Comparison of ENCODE assay signal across 11 mouse cellular contexts in the genomic region with DNA sequence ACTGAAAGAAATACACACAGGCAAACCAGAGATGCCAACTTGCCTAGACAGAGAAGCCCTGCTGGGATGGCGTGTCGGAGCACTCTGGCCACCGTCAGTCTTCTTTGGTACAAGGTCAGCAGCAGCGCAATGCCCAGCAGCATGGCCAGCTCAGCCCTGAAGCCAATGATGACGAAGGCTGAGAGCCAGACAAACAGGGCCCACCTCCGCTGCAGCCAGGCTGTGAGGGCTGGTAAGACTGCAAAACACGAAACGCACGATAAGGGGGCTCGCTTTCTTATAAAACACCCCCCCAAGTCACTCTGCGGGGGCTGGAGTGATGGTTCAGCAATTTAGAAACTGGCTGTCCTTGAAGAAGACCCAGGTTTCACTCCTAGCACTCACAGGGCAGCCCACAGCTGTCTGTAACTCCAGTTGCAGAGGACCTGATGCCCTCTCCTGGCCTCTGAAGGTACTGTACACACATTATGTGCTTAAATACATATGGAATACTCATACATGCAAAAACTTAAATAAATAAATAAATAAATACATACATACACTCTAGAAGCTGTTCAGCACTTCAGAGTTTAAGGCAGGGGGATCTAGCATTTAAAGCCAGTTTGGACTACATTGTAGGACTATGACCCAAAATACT. TPM values are rescaled to one million over a fixed set of nuclear protein-coding genes. Genes with fewer than 3 reads are reported as not detected.
A peak's percentile ranks its signal among the peaks of the same experiment; 100 is the strongest.
DNase-seq lines count a peak whose midpoint lies in the region; ATAC-seq and TF ChIP-seq lines count a peak whose summit lies in the region.
"Had no signal": no experiment of that assay in that cellular context is flagged by ENCODE, and none has a peak within 500 bp of the region (broad histone marks: within the 10 kb centered on the region; RNA-seq: fewer than 3 reads in every experiment).

No protein-coding gene starts in this region.

- peak; percentile 44 for DNase-seq in CD4-positive, CD25-positive, alpha-beta regulatory T cell, adult 2 months (ENCODE audit: low read depth, low spot score)
- DNase-seq in midbrain, postnatal 0 days (ENCODE audit: low spot score) = no peak
- no peak for DNase-seq in liver, postnatal 0 days
- DNase-seq in cerebellum, adult 8-10 months = no peak
- DNase-seq: lung, postnatal 4 days had no signal

- H3K4me1 ChIP-seq in intestine, postnatal 0 days (replicated peaks; ENCODE audit: control insufficient read depth, insufficient read depth, low read length) = no peaks in the 10 kb centered on the region
- H3K4me1 ChIP-seq in intestine, embryonic 16.5 days (ENCODE audit: control insufficient read depth, insufficient read depth, low read length) = peaks cover 4% of the 10 kb centered on the region
- no peaks in the 10 kb centered on the region for H3K4me1 ChIP-seq in midbrain, postnatal 0 days (ENCODE audit: insufficient read depth, low read length)
- H3K4me1 ChIP-seq in midbrain, embryonic 16.5 days (ENCODE audit: control insufficient read depth, insufficient read depth, low read length) = peaks cover 5% of the 10 kb centered on the region
- peaks cover 6% of the 10 kb centered on the region for H3K4me1 ChIP-seq in liver, postnatal 0 days (ENCODE audit: insufficient read depth)

- H3K4me3 ChIP-seq in intestine, postnatal 0 days (ENCODE audit: low read depth, low read length) = no peak overlapping the region
- H3K4me3 ChIP-seq in intestine, embryonic 16.5 days (ENCODE audit: low read length) = no peak overlapping the region
- H3K4me3 ChIP-seq in midbrain, postnatal 0 days (ENCODE audit: low read depth, low read length) = no peak overlapping the region
- H3K4me3 ChIP-seq in midbrain, embryonic 16.5 days (ENCODE audit: low read depth, low read length) = no peak overlapping the region
- H3K4me3 ChIP-seq in liver, postnatal 0 days (ENCODE audit: low read depth, low read length) = no peak overlapping the region
- H3K4me3 ChIP-seq: embryonic facial prominence, embryonic 15.5 days had no signal

- no peak overlapping the region for H3K27ac ChIP-seq in intestine, postnatal 0 days (ENCODE audit: low read depth, low read length)
- no peak overlapping the region for H3K27ac ChIP-seq in intestine, embryonic 16.5 days (ENCODE audit: low read length)
- H3K27ac ChIP-seq in midbrain, postnatal 0 days (ENCODE audit: low read depth, low read length) = no peak overlapping the region
- no peak overlapping the region for H3K27ac ChIP-seq in midbrain, embryonic 16.5 days (ENCODE audit: low read length)
- no peak overlapping the region for H3K27ac ChIP-seq in liver, postnatal 0 days (ENCODE audit: low read depth)
- H3K27ac ChIP-seq: embryonic facial prominence, embryonic 15.5 days; hindbrain, embryonic 14.5 days had no signal

- H3K9ac ChIP-seq in intestine, postnatal 0 days (ENCODE audit: low read depth, low read length) = no peak overlapping the region
- no peak overlapping the region for H3K9ac ChIP-seq in intestine, embryonic 16.5 days (ENCODE audit: low read depth, low read length)
- no peak overlapping the region for H3K9ac ChIP-seq in midbrain, postnatal 0 days (replicated peaks; ENCODE audit: low read length, poor library complexity, severe bottlenecking)
- no peak overlapping the region for H3K9ac ChIP-seq in midbrain, embryonic 16.5 days (ENCODE audit: low read depth, low read length)
- H3K9ac ChIP-seq in liver, postnatal 0 days (replicated peaks) = no peak overlapping the region
- H3K9ac ChIP-seq: embryonic facial prominence, embryonic 15.5 days; hindbrain, embryonic 14.5 days had no signal

- no peaks in the 10 kb centered on the region for H3K9me3 ChIP-seq in intestine, postnatal 0 days (ENCODE audit: control insufficient read depth)
- no peaks in the 10 kb centered on the region for H3K9me3 ChIP-seq in intestine, embryonic 16.5 days (ENCODE audit: control insufficient read depth, low read length)
- H3K9me3 ChIP-seq in midbrain, postnatal 0 days (ENCODE audit: low read length) = no peaks in the 10 kb centered on the region
- no peaks in the 10 kb centered on the region for H3K9me3 ChIP-seq in midbrain, embryonic 16.5 days (replicated peaks; ENCODE audit: control insufficient read depth, low read length, poor library complexity, severe bottlenecking)
- no peaks in the 10 kb centered on the region for H3K9me3 ChIP-seq in liver, postnatal 0 days (ENCODE audit: low read length)
- H3K9me3 ChIP-seq: embryonic facial prominence, embryonic 15.5 days had no signal

- peaks cover 41% of the 10 kb centered on the region; the same call in 1 of the 2 replicates for H3K36me3 ChIP-seq in intestine, postnatal 0 days (ENCODE audit: control insufficient read depth, insufficient read depth)
- peaks cover 19% of the 10 kb centered on the region for H3K36me3 ChIP-seq in intestine, embryonic 16.5 days (ENCODE audit: control insufficient read depth, insufficient read depth, low read length)
- peaks cover 27% of the 10 kb centered on the region for H3K36me3 ChIP-seq in midbrain, postnatal 0 days (ENCODE audit: insufficient read depth, low read length)
- no peaks in the 10 kb centered on the region for H3K36me3 ChIP-seq in midbrain, embryonic 16.5 days (ENCODE audit: control insufficient read depth, insufficient read depth, low read length)
- H3K36me3 ChIP-seq in liver, postnatal 0 days (replicated peaks; ENCODE audit: insufficient read depth, low read length) = peaks cover 16% of the 10 kb centered on the region

- TF ChIP-seq CTCF in intestine, postnatal 0 days (IDR thresholded peaks at IDR 0.05; ENCODE audit: low read depth) = peak; percentile 59
- peak; percentile 54 for TF ChIP-seq CTCF in midbrain, postnatal 0 days (IDR thresholded peaks at IDR 0.05)
- TF ChIP-seq CTCF in liver, postnatal 0 days (IDR thresholded peaks at IDR 0.05; ENCODE audit: low read depth) = peak; percentile 52

- H3K27me3 ChIP-seq in intestine, postnatal 0 days (replicated peaks; ENCODE audit: control insufficient read depth, insufficient read depth, low read length) = no peaks in the 10 kb centered on the region
- H3K27me3 ChIP-seq in intestine, embryonic 16.5 days (replicated peaks; ENCODE audit: control insufficient read depth, insufficient read depth, low read length) = no peaks in the 10 kb centered on the region
- H3K27me3 ChIP-seq in midbrain, postnatal 0 days (ENCODE audit: insufficient read depth, low read length) = no peaks in the 10 kb centered on the region
- no peaks in the 10 kb centered on the region for H3K27me3 ChIP-seq in midbrain, embryonic 16.5 days (ENCODE audit: control insufficient read depth, insufficient read depth, low read depth, low read length)
- H3K27me3 ChIP-seq in liver, postnatal 0 days (ENCODE audit: insufficient read depth, low read length) = no peaks in the 10 kb centered on the region
- H3K27me3 ChIP-seq: embryonic facial prominence, embryonic 15.5 days had no signal

- no peak for TF ChIP-seq EP300 in liver, postnatal 0 days (IDR thresholded peaks at IDR 0.05; ENCODE audit: low read depth)

- 96% methylated on average over 11 of the region's 11 CpGs for WGBS in intestine, postnatal 0 days
- 92% methylated on average over 11 of the region's 11 CpGs for WGBS in intestine, embryonic 16.5 days
- WGBS in midbrain, postnatal 0 days = 96% methylated on average over 11 of the region's 11 CpGs
- 96% methylated on average over 11 of the region's 11 CpGs for WGBS in midbrain, embryonic 16.5 days
- 93% methylated on average over 11 of the region's 11 CpGs for WGBS in liver, postnatal 0 days (ENCODE audit: insufficient replicate concordance)

- no peak for ATAC-seq in CD4-positive, CD25-positive, alpha-beta regulatory T cell, adult 4 months
- no peak for ATAC-seq in intestine, postnatal 0 days
- ATAC-seq in intestine, embryonic 16.5 days = no peak
- no peak for ATAC-seq in midbrain, postnatal 0 days (ENCODE audit: low FRiP score)
- no peak for ATAC-seq in midbrain, embryonic 16.5 days
- ATAC-seq in liver, postnatal 0 days = no peak

- H3K4me2 ChIP-seq in intestine, postnatal 0 days (replicated peaks; ENCODE audit: low read depth) = no peak overlapping the region
- H3K4me2 ChIP-seq in intestine, embryonic 16.5 days (ENCODE audit: low read depth, low read length) = no peak overlapping the region
- no peak overlapping the region for H3K4me2 ChIP-seq in midbrain, postnatal 0 days (ENCODE audit: low read depth, low read length, poor library complexity, severe bottlenecking)
- H3K4me2 ChIP-seq in midbrain, embryonic 16.5 days (ENCODE audit: low read length) = no peak overlapping the region
- H3K4me2 ChIP-seq in liver, postnatal 0 days (ENCODE audit: low read depth, low read length) = no peak overlapping the region
- H3K4me2 ChIP-seq: embryonic facial prominence, embryonic 15.5 days; hindbrain, embryonic 14.5 days had no signal

RNA-seq across cellular contexts. Expression of a gene that starts 4.6 kb away (rescaled TPM):
- polyA plus RNA-seq in CD4-positive, CD25-positive, alpha-beta regulatory T cell, adult 4 months (2017; shearing (Covaris generic)) = 10 to 100 TPM; 17.1 to 23.5 TPM
- polyA plus RNA-seq in intestine, postnatal 0 days (2015; fragmentation: Nextera tagmentation; extraction: Ambion mirVana) = 7.3 and 8.4 TPM in 2 replicates
- polyA plus RNA-seq in intestine, embryonic 16.5 days (2015; fragmentation: Nextera tagmentation; extraction: Ambion mirVana) = 16.7 and 16.9 TPM in 2 replicates
- 9.3 and 11.5 TPM in 2 replicates for total RNA-seq in midbrain, postnatal 0 days (2014; rRNA removed)
- polyA plus RNA-seq in midbrain, postnatal 0 days (2015; fragmentation: Nextera tagmentation; extraction: Ambion mirVana) = 5.5 and 7.0 TPM in 2 replicates
- polyA plus RNA-seq in midbrain, embryonic 16.5 days (2015; fragmentation: Nextera tagmentation; extraction: Ambion mirVana) = 7.8 and 9.4 TPM in 2 replicates
- 3.6 and 3.7 TPM in 2 replicates for polyA plus RNA-seq in liver, postnatal 0 days (2015; fragmentation: Nextera tagmentation; extraction: Ambion mirVana)

RNA-seq across cellular contexts. Expression of a gene that starts 4.9 kb away (rescaled TPM):
- polyA plus RNA-seq in CD4-positive, CD25-positive, alpha-beta regulatory T cell, adult 4 months (2017; shearing (Covaris generic)) = 10 to 100 TPM; 24.7 to 25.1 TPM
- 67.8 and 67.9 TPM in 2 replicates for polyA plus RNA-seq in intestine, postnatal 0 days (2015; fragmentation: Nextera tagmentation; extraction: Ambion mirVana)
- 123 and 137 TPM in 2 replicates for polyA plus RNA-seq in intestine, embryonic 16.5 days (2015; fragmentation: Nextera tagmentation; extraction: Ambion mirVana)
- total RNA-seq in midbrain, postnatal 0 days (2014; rRNA removed) = 25.4 and 31.5 TPM in 2 replicates
- 38.2 and 41.7 TPM in 2 replicates for polyA plus RNA-seq in midbrain, postnatal 0 days (2015; fragmentation: Nextera tagmentation; extraction: Ambion mirVana)
- polyA plus RNA-seq in midbrain, embryonic 16.5 days (2015; fragmentation: Nextera tagmentation; extraction: Ambion mirVana) = 60.6 and 66.4 TPM in 2 replicates
- polyA plus RNA-seq in liver, postnatal 0 days (2015; fragmentation: Nextera tagmentation; extraction: Ambion mirVana) = 32.9 and 33.1 TPM in 2 replicates

RNA-seq across cellular contexts. Expression of a gene that starts 47.5 kb away (rescaled TPM):
- 1 to 10 TPM; 1.5 to 4.3 TPM for polyA plus RNA-seq in CD4-positive, CD25-positive, alpha-beta regulatory T cell, adult 4 months (2017; shearing (Covaris generic))
- 28.0 and 36.8 TPM in 2 replicates for polyA plus RNA-seq in intestine, postnatal 0 days (2015; fragmentation: Nextera tagmentation; extraction: Ambion mirVana)
- 45.7 and 46.3 TPM in 2 replicates for polyA plus RNA-seq in intestine, embryonic 16.5 days (2015; fragmentation: Nextera tagmentation; extraction: Ambion mirVana)
- 78.0 and 95.4 TPM in 2 replicates for total RNA-seq in midbrain, postnatal 0 days (2014; rRNA removed)
- polyA plus RNA-seq in midbrain, postnatal 0 days (2015; fragmentation: Nextera tagmentation; extraction: Ambion mirVana) = 69.1 and 72.5 TPM in 2 replicates
- polyA plus RNA-seq in midbrain, embryonic 16.5 days (2015; fragmentation: Nextera tagmentation; extraction: Ambion mirVana) = 64.7 and 67.5 TPM in 2 replicates
- polyA plus RNA-seq in liver, postnatal 0 days (2015; fragmentation: Nextera tagmentation; extraction: Ambion mirVana) = 18.4 and 34.2 TPM in 2 replicates
